Mouse (Mus musculus) cerebellum, adult 2 months (tissue): Measurements from ENCODE around the gene Ank3.

Experiments used
- CTCF ChIP-seq: fragments of 200-500 bp; IDR thresholded peaks from 2 replicates; pipeline ENCODE4 v1.5.1; 2011; ENCODE audit warnings: low read depth, mild to moderate bottlenecking, control low read depth, low read length, moderate library complexity, borderline replicate concordance; ENCODE audit not compliant: insufficient read depth
- POLR2A ChIP-seq: fragments of 200-500 bp; IDR thresholded peaks from 2 replicates; pipeline ENCODE4 v1.6.1; 2011; ENCODE audit warnings: low read length, control low read depth, borderline replicate concordance; ENCODE audit not compliant: insufficient read depth

GRCm38 (mm10) chr10:69632885-69633284, 234.3 kb downstream of the Ank3 start:
- TF ChIP-seq POLR2A (no peak), CTCF (no peak)
